Mouse (Mus musculus) spleen, adult 2 months (tissue): ENCODE measurements around the gene Smu1.

Experiments
- CTCF ChIP-seq: fragments of 200-500 bp; IDR thresholded peaks from 2 replicates; pipeline ENCODE4 v1.5.1; 2011; ENCODE audit warnings: mild to moderate bottlenecking, inconsistent platforms; ENCODE audit not compliant: insufficient read depth, insufficient read length, insufficient replicate concordance; ENCODE audit errors: extremely low read depth
- POLR2A ChIP-seq: fragments of 200-500 bp; IDR thresholded peaks from 2 replicates; pipeline ENCODE4 v1.6.1; 2011; ENCODE audit warnings: low read depth, low read length, inconsistent platforms

GRCm38 (mm10) chr4:40791176-40791575 lies 33.5 kb upstream of the Smu1 start:
- TF ChIP-seq POLR2A, result no peak
- TF ChIP-seq CTCF, result no peak
